Mouse (Mus musculus): ENCODE measurements around the gene Adgrb2. TPM values are rescaled to one million over a fixed set of nuclear protein-coding genes. Genes with fewer than 3 reads are reported as not detected.

Adgrb2 gene
- polyA plus RNA-seq, 1 experiment from 2014 or later: 2.6 TPM

- Histone ChIP-seq H3K9ac (ENCODE audit: low read length) (no peak overlapping the region), H3K4me3 (ENCODE audit: control insufficient read depth in 1 of 2, insufficient read depth in 1 of 2, low read depth in 1 of 2, low read length in 2 of 2) (no peak overlapping the region), H3K27me3 (ENCODE audit: control insufficient read depth, insufficient read depth, low read length) (no peaks in the 10 kb centered on the region; the same call in none of the 2 replicates), H3K36me3 (ENCODE audit: control insufficient read depth, insufficient read depth, low read length) (0 out of 2 replicates have a peak, but pooled peaks cover 6% of the 10 kb centered on the region), H3K4me1 (ENCODE audit: control insufficient read depth in 2 of 2, insufficient read depth in 2 of 2, low read length in 2 of 2) (peaks cover 1 to 8% of the 10 kb centered on the region in 2 experiments), H3K9me3 (ENCODE audit: control insufficient read depth, low read length) (no peaks in the 10 kb centered on the region), H3K4me2 (ENCODE audit: low read length) (no peak overlapping the region), H3K27ac (replicated peaks in 1 of 2; ENCODE audit: control insufficient read depth in 1 of 2, insufficient read depth in 1 of 2, low read depth in 2 of 2, low read length in 2 of 2) (no peak overlapping the region)
- no peak for ATAC-seq (ENCODE audit: insufficient number of reproducible peaks, insufficient read depth, low FRiP score, low read depth)
- 69% methylated on average over 3 of the region's 3 CpGs for WGBS
Measured at GRCm38 (mm10) chr4:130056011-130056322, 71.3 kb downstream of the Adgrb2 start.

GRCm38 (mm10) chr4:130056471-130056870 lies 71.8 kb downstream of the Adgrb2 start:
- H3K9ac ChIP-seq (ENCODE audit: low read length): no peak overlapping the region
- WGBS: 73% methylated on average over 3 of the region's 3 CpGs
- no peaks in the 10 kb centered on the region; the same call in none of the 2 replicates for H3K27me3 ChIP-seq (ENCODE audit: control insufficient read depth, insufficient read depth, low read length)
- H3K27ac ChIP-seq (replicated peaks in 1 of 2; ENCODE audit: control insufficient read depth in 1 of 2, insufficient read depth in 1 of 2, low read depth in 2 of 2, low read length in 2 of 2): no peak overlapping the region
- H3K9me3 ChIP-seq (ENCODE audit: control insufficient read depth, low read length): no peaks in the 10 kb centered on the region
- ATAC-seq (ENCODE audit: insufficient number of reproducible peaks, insufficient read depth, low FRiP score, low read depth): no peak
- no peak overlapping the region for H3K4me2 ChIP-seq (ENCODE audit: low read length)
- peaks cover 0 to 5% of the 10 kb centered on the region in 2 experiments; a peak in 2 of 4 replicates for H3K4me1 ChIP-seq (ENCODE audit: control insufficient read depth in 2 of 2, insufficient read depth in 2 of 2, low read length in 2 of 2)
- H3K4me3 ChIP-seq (ENCODE audit: control insufficient read depth in 1 of 2, insufficient read depth in 1 of 2, low read depth in 1 of 2, low read length in 2 of 2): no peak overlapping the region
- H3K36me3 ChIP-seq (ENCODE audit: control insufficient read depth, insufficient read depth, low read length): 0 out of 2 replicates have a peak, but pooled peaks cover 6% of the 10 kb centered on the region

- no peaks in the 10 kb centered on the region for H3K4me1 ChIP-seq (ENCODE audit: control insufficient read depth in 2 of 2, insufficient read depth in 2 of 2, low read length in 2 of 2)
- H3K4me3 ChIP-seq (ENCODE audit: control insufficient read depth in 1 of 2, insufficient read depth in 1 of 2, low read depth in 1 of 2, low read length in 2 of 2): no peak overlapping the region
- 0 out of 2 replicates have a peak, but pooled peaks cover 4% of the 10 kb centered on the region for H3K27me3 ChIP-seq (ENCODE audit: control insufficient read depth, insufficient read depth, low read length)
- H3K36me3 ChIP-seq (ENCODE audit: control insufficient read depth, insufficient read depth, low read length): peaks cover 6% of the 10 kb centered on the region; the same call in 1 of the 2 replicates
- no peak overlapping the region for H3K4me2 ChIP-seq (ENCODE audit: low read length)
- H3K9me3 ChIP-seq (ENCODE audit: control insufficient read depth, low read length): no peaks in the 10 kb centered on the region
- ATAC-seq (ENCODE audit: insufficient number of reproducible peaks, insufficient read depth, low FRiP score, low read depth): no peak
- no peak overlapping the region for H3K9ac ChIP-seq (ENCODE audit: low read length)
- H3K27ac ChIP-seq (replicated peaks in 1 of 2; ENCODE audit: control insufficient read depth in 1 of 2, insufficient read depth in 1 of 2, low read depth in 2 of 2, low read length in 2 of 2): no peak overlapping the region
Measured at GRCm38 (mm10) chr4:130060937-130061336, 76.3 kb downstream of the Adgrb2 start.

- no peak overlapping the region for H3K27ac ChIP-seq (replicated peaks in 1 of 2; ENCODE audit: control insufficient read depth in 1 of 2, insufficient read depth in 1 of 2, low read depth in 2 of 2, low read length in 2 of 2)
- ATAC-seq (ENCODE audit: insufficient number of reproducible peaks, insufficient read depth, low FRiP score, low read depth): no peak
- H3K9me3 ChIP-seq (ENCODE audit: control insufficient read depth, low read length): no peaks in the 10 kb centered on the region
- H3K4me2 ChIP-seq (ENCODE audit: low read length): no peak overlapping the region
- H3K27me3 ChIP-seq (ENCODE audit: control insufficient read depth, insufficient read depth, low read length): 0 out of 2 replicates have a peak, but pooled peaks cover 6% of the 10 kb centered on the region
- no peaks in the 10 kb centered on the region for H3K4me1 ChIP-seq (ENCODE audit: control insufficient read depth in 2 of 2, insufficient read depth in 2 of 2, low read length in 2 of 2)
- no peak overlapping the region for H3K9ac ChIP-seq (ENCODE audit: low read length)
- H3K36me3 ChIP-seq (ENCODE audit: control insufficient read depth, insufficient read depth, low read length): peaks cover 6% of the 10 kb centered on the region; the same call in 1 of the 2 replicates
- 60% methylated on average over 7 of the region's 7 CpGs for WGBS
- no peak overlapping the region for H3K4me3 ChIP-seq (ENCODE audit: control insufficient read depth in 1 of 2, insufficient read depth in 1 of 2, low read depth in 1 of 2, low read length in 2 of 2)
Measured at GRCm38 (mm10) chr4:130063191-130063590, 78.5 kb downstream of the Adgrb2 start.

- H3K36me3 ChIP-seq (ENCODE audit: control insufficient read depth, insufficient read depth, low read length): no peaks in the 10 kb centered on the region; the same call in 1 of the 2 replicates
- no peaks in the 10 kb centered on the region for H3K4me1 ChIP-seq (ENCODE audit: control insufficient read depth in 2 of 2, insufficient read depth in 2 of 2, low read length in 2 of 2)
- H3K4me3 ChIP-seq (ENCODE audit: control insufficient read depth in 1 of 2, insufficient read depth in 1 of 2, low read depth in 1 of 2, low read length in 2 of 2): no peak overlapping the region
- H3K4me2 ChIP-seq (ENCODE audit: low read length): no peak overlapping the region
- H3K9me3 ChIP-seq (ENCODE audit: control insufficient read depth, low read length): no peaks in the 10 kb centered on the region
- H3K9ac ChIP-seq (ENCODE audit: low read length): no peak overlapping the region
- no peak for ATAC-seq (ENCODE audit: insufficient number of reproducible peaks, insufficient read depth, low FRiP score, low read depth)
- WGBS: 10% methylated on average over 8 of the region's 8 CpGs
- H3K27me3 ChIP-seq (ENCODE audit: control insufficient read depth, insufficient read depth, low read length): 0 out of 2 replicates have a peak, but pooled peaks cover 6% of the 10 kb centered on the region
- no peak overlapping the region for H3K27ac ChIP-seq (replicated peaks in 1 of 2; ENCODE audit: control insufficient read depth in 1 of 2, insufficient read depth in 1 of 2, low read depth in 2 of 2, low read length in 2 of 2)
Measured at GRCm38 (mm10) chr4:130066816-130067215, 82.1 kb downstream of the Adgrb2 start.

GRCm38 (mm10) chr4:130070523-130070922 lies 85.9 kb downstream of the Adgrb2 start:
- no peak for ATAC-seq (ENCODE audit: insufficient number of reproducible peaks, insufficient read depth, low FRiP score, low read depth)
- Histone ChIP-seq H3K27me3 (ENCODE audit: control insufficient read depth, insufficient read depth, low read length) (0 out of 2 replicates have a peak, but pooled peaks cover 6% of the 10 kb centered on the region), H3K4me2 (ENCODE audit: low read length) (no peak overlapping the region), H3K9me3 (ENCODE audit: control insufficient read depth, low read length) (no peaks in the 10 kb centered on the region), H3K27ac (replicated peaks in 1 of 2; ENCODE audit: control insufficient read depth in 1 of 2, insufficient read depth in 1 of 2, low read depth in 2 of 2, low read length in 2 of 2) (no peak overlapping the region), H3K4me3 (ENCODE audit: control insufficient read depth in 1 of 2, insufficient read depth in 1 of 2, low read depth in 1 of 2, low read length in 2 of 2) (no peak overlapping the region), H3K36me3 (ENCODE audit: control insufficient read depth, insufficient read depth, low read length) (no peaks in the 10 kb centered on the region), H3K9ac (ENCODE audit: low read length) (no peak overlapping the region), H3K4me1 (ENCODE audit: control insufficient read depth in 2 of 2, insufficient read depth in 2 of 2, low read length in 2 of 2) (no peaks in the 10 kb centered on the region; a peak in 1 of 4 replicates)
- 54% methylated on average over 3 of the region's 3 CpGs for WGBS

- no peak overlapping the region for H3K4me2 ChIP-seq (ENCODE audit: low read length)
- 70% methylated on average over 2 of the region's 2 CpGs for WGBS
- H3K9me3 ChIP-seq (ENCODE audit: control insufficient read depth, low read length): no peaks in the 10 kb centered on the region
- no peaks in the 10 kb centered on the region; a peak in 1 of 4 replicates for H3K4me1 ChIP-seq (ENCODE audit: control insufficient read depth in 2 of 2, insufficient read depth in 2 of 2, low read length in 2 of 2)
- peaks cover 4% of the 10 kb centered on the region for H3K27me3 ChIP-seq (ENCODE audit: control insufficient read depth, insufficient read depth, low read length)
- ATAC-seq (ENCODE audit: insufficient number of reproducible peaks, insufficient read depth, low FRiP score, low read depth): no peak
- H3K4me3 ChIP-seq (ENCODE audit: control insufficient read depth in 1 of 2, insufficient read depth in 1 of 2, low read depth in 1 of 2, low read length in 2 of 2): no peak overlapping the region
- no peaks in the 10 kb centered on the region for H3K36me3 ChIP-seq (ENCODE audit: control insufficient read depth, insufficient read depth, low read length)
- H3K9ac ChIP-seq (ENCODE audit: low read length): no peak overlapping the region
- no peak overlapping the region for H3K27ac ChIP-seq (replicated peaks in 1 of 2; ENCODE audit: control insufficient read depth in 1 of 2, insufficient read depth in 1 of 2, low read depth in 2 of 2, low read length in 2 of 2)
Measured at GRCm38 (mm10) chr4:130071758-130072157, 87.1 kb downstream of the Adgrb2 start.
